Mouse (Mus musculus) kidney, postnatal 0 days (tissue): ENCODE results near the gene Ssu2. TPM values are rescaled to one million over a fixed set of nuclear protein-coding genes. Genes with fewer than 3 reads are reported as not detected.

Source experiments
- ATAC-seq: fragments of 200-750 bp; cut with Nextera tagmentation; replicated peaks from 2 replicates; pipeline ENCODE4 v1.8.0; 2017; ENCODE audit warnings: low read depth, moderate number of reproducible peaks, moderate TSS enrichment, moderate library complexity; ENCODE audit not compliant: low FRiP score
- DNase-seq: peaks from one replicate; pipeline ENCODE4 v3.0.0-alpha.2; 2016; ENCODE audit warnings: low spot score
- H3K27ac ChIP-seq: fragments of 300-500 bp; sonication (generic); 2 replicates; pipeline ENCODE4 v1.5.1; 2014; ENCODE audit warnings: mild to moderate bottlenecking
- H3K27me3 ChIP-seq: fragments of 300-500 bp; sonication (generic); 2 replicates; pipeline ENCODE4 v1.6.1; 2014; ENCODE audit warnings: low read length, mixed read lengths; ENCODE audit not compliant: insufficient read depth
- H3K36me3 ChIP-seq: fragments of 300-500 bp; sonication (generic); 2 replicates; pipeline ENCODE4 v1.6.1; 2014; ENCODE audit warnings: low read length, mixed read lengths; ENCODE audit not compliant: insufficient read depth
- H3K4me1 ChIP-seq: fragments of 300-500 bp; sonication (generic); replicated peaks from 2 replicates; pipeline ENCODE4 v1.6.1; 2014; ENCODE audit warnings: antibody characterized with exemption, low read length, mixed read lengths; ENCODE audit not compliant: insufficient read depth
- H3K4me2 ChIP-seq: fragments of 300-500 bp; sonication (generic); 2 replicates; pipeline ENCODE4 v1.6.1; 2014; ENCODE audit warnings: mild to moderate bottlenecking, low read length, moderate library complexity, mixed read lengths
- H3K4me3 ChIP-seq: fragments of 300-500 bp; sonication (generic); replicated peaks from 2 replicates; pipeline ENCODE4 v1.5.1; 2014; ENCODE audit warnings: low read depth, low read length
- H3K9ac ChIP-seq: fragments of 300-500 bp; sonication (generic); 2 replicates; pipeline ENCODE4 v1.6.1; 2014; ENCODE audit warnings: low read depth, low read length
- H3K9me3 ChIP-seq: fragments of 300-500 bp; sonication (generic); replicated peaks from 2 replicates; pipeline ENCODE4 v1.6.1; 2016; ENCODE audit warnings: low read length, inconsistent platforms, mixed read lengths
- CTCF ChIP-seq: IDR thresholded peaks from 2 replicates; pipeline ENCODE4 v1.5.1; 2016; ENCODE audit warnings: antibody characterized with exemption, low read depth, mild to moderate bottlenecking, moderate library complexity
- WGBS: fragments of 180-500 bp; shearing (Covaris S2); extraction: QIAGEN DNeasy Blood & Tissue Kit; methylation state at CpG from one replicate; pipeline ENCODE4 v1.1.7; 2014; 5-methylcytosine and 5-hydroxymethylcytosine counted together
- polyA plus RNA-seq: library from polyadenylated mRNA; unstranded; fragments of >200 nt; fragmentation: Nextera tagmentation; extraction: Ambion mirVana; gene quantifications from 2 replicates; pipeline ENCODE4 v1.2.1, GENCODE M21; 2015

The Ssu2 gene
- polyA plus RNA-seq, 1 experiment from 2014 or later = 5.0 TPM

DNA sequence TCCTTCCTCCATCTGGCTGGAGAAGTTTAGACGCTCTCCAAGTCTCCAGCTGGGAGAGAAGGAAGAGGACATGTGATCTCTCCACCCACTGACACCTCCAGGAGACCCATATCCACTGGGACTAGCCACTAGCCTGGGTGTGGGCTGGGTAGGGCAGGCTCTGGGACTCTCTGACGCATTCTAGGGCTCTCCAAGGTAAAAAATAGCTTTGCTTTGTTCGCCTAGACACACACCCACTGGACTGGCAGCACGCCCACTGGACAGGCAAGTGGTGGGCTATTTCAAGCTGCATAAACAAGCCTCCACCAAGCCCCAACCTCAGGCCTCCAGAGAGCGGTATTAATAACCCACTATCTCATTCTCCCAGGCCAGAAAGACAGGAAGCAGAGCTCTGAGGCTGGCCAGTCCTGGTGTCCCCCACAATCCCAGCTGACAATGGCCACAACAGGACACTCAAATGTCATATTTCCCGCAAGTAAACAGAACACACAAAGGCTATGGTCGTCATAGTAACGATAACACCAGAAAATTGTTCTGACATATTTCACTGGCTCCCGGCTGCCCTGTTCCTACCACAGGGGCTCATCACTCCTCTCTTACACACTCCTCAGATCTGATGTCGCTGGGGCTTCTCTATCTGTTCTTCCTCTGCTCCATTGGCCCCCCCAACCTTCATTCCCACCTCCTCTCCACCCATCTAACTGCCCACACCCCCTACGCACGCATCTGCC, 14.3 kb upstream of the Ssu2 start:
- no peaks in the 10 kb centered on the region for H3K36me3 ChIP-seq
- no peak overlapping the region for H3K9ac ChIP-seq
- peak; percentile 77 for ATAC-seq
- H3K4me3 ChIP-seq = no peak overlapping the region
- no peak for TF ChIP-seq CTCF
- 65% methylated on average over 12 of the region's 12 CpGs for WGBS
- H3K27me3 ChIP-seq = no peaks in the 10 kb centered on the region
- no peaks in the 10 kb centered on the region for H3K9me3 ChIP-seq
- no peak overlapping the region for H3K4me2 ChIP-seq
- no peaks in the 10 kb centered on the region for H3K4me1 ChIP-seq
- peak overlapping the region; percentile 67 for H3K27ac ChIP-seq
- peak; percentile 72 for DNase-seq

DNA sequence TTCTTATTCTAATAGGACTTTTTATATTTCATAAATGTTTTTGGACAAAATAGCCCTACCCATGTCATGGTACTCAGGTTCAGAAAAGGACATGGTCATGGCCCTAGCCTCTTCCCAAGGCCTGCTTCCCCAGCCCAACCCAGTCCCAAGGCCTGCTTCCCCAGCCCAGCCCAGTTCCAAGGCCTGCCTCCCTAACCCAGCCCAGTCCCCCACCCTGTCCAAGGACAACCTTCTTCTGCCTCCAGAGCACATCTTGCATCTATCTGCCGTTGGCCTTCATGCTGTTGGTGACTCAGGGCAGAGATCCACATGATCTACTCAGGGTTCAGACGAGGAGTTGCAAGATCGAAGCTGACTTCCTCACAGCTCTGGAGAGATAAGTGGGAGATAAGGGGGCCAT, 9.5 kb upstream of the Ssu2 start:
- Histone ChIP-seq H3K4me1 (no peaks in the 10 kb centered on the region), H3K36me3 (no peaks in the 10 kb centered on the region), H3K9ac (no peak overlapping the region), H3K27me3 (no peaks in the 10 kb centered on the region), H3K27ac (no peak overlapping the region), H3K4me3 (no peak overlapping the region), H3K4me2 (no peak overlapping the region), H3K9me3 (no peaks in the 10 kb centered on the region)
- 83% methylated on average over 3 of the region's 3 CpGs for WGBS
- ATAC-seq (no peak), DNase-seq (no peak)
- no peak for TF ChIP-seq CTCF

DNA sequence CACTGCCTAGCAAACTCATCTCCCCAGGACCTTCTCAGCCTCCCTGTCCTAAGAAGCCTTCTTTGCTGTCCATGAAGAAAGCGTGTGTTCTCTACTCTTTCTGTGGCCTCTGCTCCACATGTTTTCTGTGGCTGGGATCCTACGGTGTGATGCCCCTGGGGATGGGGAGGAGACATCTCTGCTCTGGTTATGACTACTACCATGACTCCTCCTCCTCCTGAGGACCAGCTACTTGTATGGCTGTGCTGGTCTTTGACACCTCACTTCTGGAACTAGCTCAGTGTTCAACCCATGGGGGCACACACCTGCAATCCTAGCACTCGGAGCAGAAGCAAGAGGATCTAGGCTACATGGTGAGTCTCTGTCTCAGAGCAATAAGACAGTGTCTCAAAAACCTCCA, 8.5 kb upstream of the Ssu2 start:
- ATAC-seq (no peak), DNase-seq (no peak)
- 87% methylated on average over 3 of the region's 3 CpGs for WGBS
- no peak overlapping the region for H3K4me3 ChIP-seq
- no peak overlapping the region for H3K27ac ChIP-seq
- H3K4me2 ChIP-seq = no peak overlapping the region
- no peaks in the 10 kb centered on the region for H3K9me3 ChIP-seq
- no peaks in the 10 kb centered on the region for H3K36me3 ChIP-seq
- no peaks in the 10 kb centered on the region for H3K4me1 ChIP-seq
- no peaks in the 10 kb centered on the region for H3K27me3 ChIP-seq
- H3K9ac ChIP-seq = no peak overlapping the region
- no peak for TF ChIP-seq CTCF

DNA sequence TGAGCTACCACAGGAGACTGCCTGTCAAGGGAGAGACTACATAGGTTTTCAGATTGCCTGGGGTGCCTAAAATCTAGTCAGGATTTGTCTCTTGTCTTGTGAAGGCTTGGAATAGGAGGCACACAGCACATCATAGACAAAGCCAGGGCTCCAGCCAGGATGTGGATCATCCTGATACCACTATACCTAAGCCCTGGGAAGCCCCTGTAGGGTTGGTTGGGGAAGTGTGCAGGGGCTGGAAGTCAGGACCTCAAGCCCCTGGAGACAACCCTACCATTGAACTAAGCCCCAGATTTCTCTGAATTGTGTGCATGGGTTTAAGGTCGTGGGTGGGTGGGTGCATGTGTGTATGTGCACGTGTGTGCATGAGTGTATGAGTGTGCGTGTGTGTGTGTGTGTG, 562 bp upstream of the Ssu2 start:
- H3K4me3 ChIP-seq = no peak overlapping the region
- no peak overlapping the region for H3K9ac ChIP-seq
- H3K4me2 ChIP-seq = no peak overlapping the region
- no peaks in the 10 kb centered on the region for H3K4me1 ChIP-seq
- no peak; the same call in 1 of the 2 replicates for ATAC-seq
- H3K36me3 ChIP-seq = no peaks in the 10 kb centered on the region
- no peak for DNase-seq
- H3K9me3 ChIP-seq = no peaks in the 10 kb centered on the region
- no peak overlapping the region for H3K27ac ChIP-seq
- no peaks in the 10 kb centered on the region for H3K27me3 ChIP-seq
- TF ChIP-seq CTCF = no peak
- 87% methylated on average over 3 of the region's 3 CpGs for WGBS

DNA sequence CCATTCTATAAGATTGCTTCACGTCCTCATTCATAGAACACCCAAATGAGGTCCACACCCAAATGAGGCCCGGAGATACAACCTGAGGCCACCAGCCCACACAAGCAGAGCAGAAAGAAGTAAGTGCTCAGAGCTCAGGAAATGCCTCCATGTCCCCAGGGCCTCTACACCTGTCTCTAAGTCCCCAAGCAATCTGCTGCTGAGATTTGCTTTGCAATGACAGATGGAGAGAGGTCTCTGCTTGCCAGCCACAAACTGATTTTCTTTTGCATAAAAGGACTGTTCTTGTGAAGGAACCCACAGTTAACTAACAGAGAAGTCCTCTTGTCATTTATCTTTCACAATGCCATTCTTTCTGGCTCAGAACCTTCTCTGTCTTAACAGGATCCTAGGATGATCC, 1.6 kb downstream of the Ssu2 start:
- WGBS = 53% methylated on average over 2 of the region's 2 CpGs
- DNase-seq (no peak), ATAC-seq (no peak)
- no peaks in the 10 kb centered on the region for H3K4me1 ChIP-seq
- H3K4me2 ChIP-seq = no peak overlapping the region
- no peak for TF ChIP-seq CTCF
- H3K27ac ChIP-seq = no peak overlapping the region
- no peaks in the 10 kb centered on the region for H3K9me3 ChIP-seq
- H3K9ac ChIP-seq = no peak overlapping the region
- H3K36me3 ChIP-seq = no peaks in the 10 kb centered on the region
- H3K27me3 ChIP-seq = no peaks in the 10 kb centered on the region
- no peak overlapping the region for H3K4me3 ChIP-seq

DNA sequence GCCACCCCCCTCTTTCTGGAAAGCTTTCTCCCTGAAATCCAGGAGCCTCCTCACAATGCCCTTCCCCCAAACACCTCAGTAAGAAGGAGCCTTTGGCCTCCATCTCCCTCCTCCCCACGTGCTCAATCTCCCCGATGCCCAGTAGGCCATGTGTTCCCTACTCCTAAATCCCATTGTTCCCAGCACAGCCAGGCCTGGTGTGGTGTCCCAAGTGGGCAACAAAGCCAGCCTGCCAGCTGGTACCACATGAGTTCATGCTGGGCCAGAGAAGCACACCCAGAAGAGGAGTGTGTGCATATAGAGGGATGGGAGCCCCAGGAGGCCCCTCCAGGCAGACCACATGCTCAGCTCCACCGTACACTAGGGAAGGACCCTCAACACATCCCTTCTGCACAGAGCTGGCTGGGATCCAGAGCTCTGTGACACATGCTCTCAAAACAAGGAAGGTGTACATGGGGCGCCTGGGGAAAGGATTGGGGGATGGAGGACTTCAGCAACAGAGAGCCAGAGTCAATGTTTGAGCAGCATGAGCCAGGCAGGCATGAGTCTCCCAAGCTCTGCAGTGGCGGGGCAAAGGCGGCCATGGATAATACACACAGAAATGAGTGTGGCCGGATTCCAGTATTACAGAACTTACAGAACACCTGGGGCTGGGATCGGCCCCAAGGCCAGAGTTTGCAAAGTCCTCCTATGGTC, 4.7 kb downstream of the Ssu2 start:
- WGBS = 71% methylated on average over 8 of the region's 8 CpGs
- H3K4me3 ChIP-seq = no peak overlapping the region
- DNase-seq = no peak
- no peak overlapping the region for H3K27ac ChIP-seq
- H3K4me1 ChIP-seq = no peaks in the 10 kb centered on the region
- ATAC-seq = peak; percentile 52; the same call in 1 of the 2 replicates
- no peaks in the 10 kb centered on the region for H3K9me3 ChIP-seq
- H3K4me2 ChIP-seq = no peak overlapping the region
- H3K27me3 ChIP-seq = no peaks in the 10 kb centered on the region
- no peaks in the 10 kb centered on the region for H3K36me3 ChIP-seq
- H3K9ac ChIP-seq = no peak overlapping the region
- TF ChIP-seq CTCF = no peak
